Mouse (Mus musculus): Measurements from ENCODE around the gene Faap100.
"Not testable (repeated sequence)": the region's sequence is repeated elsewhere in the genome, so short reads cannot be mapped to it uniquely, and the experiment has no call there.

Faap100 gene

DNA sequence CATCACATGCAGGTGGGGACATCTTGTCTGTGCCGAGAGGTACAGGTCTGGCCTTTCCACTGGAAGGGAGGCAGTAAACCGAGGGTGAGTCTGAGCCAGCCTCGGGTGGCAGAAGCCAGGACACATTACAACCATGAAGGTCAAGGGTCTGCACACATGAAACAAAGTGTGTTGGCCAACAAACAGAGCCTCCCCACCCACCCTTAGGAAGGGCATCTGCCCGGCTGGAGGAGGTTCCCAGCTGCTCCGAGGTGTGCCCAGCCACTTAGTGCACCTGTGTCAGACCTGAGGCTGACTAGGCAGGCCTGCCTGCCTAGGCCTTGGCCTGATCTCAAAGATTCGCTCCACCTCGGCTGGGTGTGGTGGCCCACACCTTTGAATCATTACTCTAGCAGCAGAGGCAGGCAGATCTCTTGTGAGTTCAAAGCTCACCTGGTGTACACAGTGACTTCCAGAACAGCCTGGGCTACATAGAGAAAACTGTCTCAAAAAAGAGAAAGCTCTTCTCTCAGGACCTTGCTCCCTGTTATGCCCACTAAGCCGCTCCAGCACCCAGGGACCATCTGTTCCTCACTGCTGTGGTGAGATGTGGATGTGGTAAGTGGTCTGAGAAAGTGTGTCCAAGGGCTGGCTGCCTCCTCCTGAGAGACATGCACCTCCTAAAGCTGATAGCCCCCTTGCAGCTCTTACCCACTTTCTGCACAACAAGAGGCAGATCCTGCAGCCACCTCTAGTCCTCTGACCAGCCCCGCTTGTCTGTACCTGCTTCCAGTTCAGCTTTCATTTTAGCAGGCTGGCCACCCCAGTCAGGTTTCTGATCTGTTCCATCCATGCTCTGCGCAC, 27.1 kb downstream of the Faap100 start:
- no peak for DNase-seq

DNA sequence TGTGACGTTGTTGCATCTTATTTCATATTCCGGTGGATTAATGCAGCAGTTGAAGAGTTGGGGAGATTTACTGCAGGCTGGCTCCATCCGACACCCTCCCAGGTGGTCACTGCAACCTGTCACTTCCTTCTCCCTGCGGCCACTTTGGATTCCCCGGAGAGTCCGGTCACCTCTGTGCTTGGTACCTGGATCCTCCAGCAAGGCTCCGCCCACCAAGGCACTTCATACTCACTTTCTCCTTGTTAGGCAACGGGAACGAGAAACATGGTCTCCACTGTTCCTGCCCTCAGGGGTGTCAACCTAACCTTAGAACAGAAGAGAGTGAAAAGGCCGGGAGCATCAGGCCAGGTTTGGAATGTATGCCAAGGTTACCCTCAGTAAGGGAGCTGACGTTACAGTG, 27.9 kb downstream of the Faap100 start:
- DNase-seq: no peak

GRCm38 (mm10) chr11:120349986-120350702, 28.4 kb downstream of the Faap100 start:
- peak; percentile 73 to 75 for DNase-seq

DNA sequence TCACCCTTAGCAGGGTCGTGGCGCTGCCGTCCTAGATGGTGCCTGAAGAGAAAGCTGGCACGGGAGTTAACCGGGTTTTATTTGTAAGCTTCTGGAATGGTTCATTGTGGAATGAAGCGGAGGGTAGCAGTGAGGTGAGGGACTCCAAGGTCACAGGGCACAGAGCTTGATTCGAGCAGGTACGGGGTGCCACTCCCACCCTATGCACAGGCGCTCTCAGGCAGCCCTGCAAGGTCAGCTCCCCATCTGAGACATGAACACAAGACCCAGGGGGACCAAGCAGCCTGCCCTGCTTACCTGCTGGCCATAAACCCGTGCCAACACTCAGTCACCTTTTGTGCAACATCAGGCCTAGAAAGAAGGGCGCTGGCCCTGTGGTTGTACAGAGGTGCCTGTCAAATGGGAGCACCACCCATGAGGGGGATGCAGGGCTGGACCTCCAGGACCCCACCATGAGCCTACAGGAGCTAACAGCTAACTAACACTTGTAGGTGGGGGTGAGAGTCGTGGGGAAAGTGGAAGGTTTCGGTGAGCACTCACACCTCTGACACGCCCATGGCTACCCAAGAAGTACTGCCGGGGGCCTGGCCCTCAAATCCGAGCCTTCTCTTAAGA, 29.1 kb downstream of the Faap100 start:
- DNase-seq: peak in 1 of 2 experiments; percentile 50

GRCm38 (mm10) chr11:120348684-120349370, 29.7 kb downstream of the Faap100 start:
- peak; percentile 44 to 52 for DNase-seq

DNA sequence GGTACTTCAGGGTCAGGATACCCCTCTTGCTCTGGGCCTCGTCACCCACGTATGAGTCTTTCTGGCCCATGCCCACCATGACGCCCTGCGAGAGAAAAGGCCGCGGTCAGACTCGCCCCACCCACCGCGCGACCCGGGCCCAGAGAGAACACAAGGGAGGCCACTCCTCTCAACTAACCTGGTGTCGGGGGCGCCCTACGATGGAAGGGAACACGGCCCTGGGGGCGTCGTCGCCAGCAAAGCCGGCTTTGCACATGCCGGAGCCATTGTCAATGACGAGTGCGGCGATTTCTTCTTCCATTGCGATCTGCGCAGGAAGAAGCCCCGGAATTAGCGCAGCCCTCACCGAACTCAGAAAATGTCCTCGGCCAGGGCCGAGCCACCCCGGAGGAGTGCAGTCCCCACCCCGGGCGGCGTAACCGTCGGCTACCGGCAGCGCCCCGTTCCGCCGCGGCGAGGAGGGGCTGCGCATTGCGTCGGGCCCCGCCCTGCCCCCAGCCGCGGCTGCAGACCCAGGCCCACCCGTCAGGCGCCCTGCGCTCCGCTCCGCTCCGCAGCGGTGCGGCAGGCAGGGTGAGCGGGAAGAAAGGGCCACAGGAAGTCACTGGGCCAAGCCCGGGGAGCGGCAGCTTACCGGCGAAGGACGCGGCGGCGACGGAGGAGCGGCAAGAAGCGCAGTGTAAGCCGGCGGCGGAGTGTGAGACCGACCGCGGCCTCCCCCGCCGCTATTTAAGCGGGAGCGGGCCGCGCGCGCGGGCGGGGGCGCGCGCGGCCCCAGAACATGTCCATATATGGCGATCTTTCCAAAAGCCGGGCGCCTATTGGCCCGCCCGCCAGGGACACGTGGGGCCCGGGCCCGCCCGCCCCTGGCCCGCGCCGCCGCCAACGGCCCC, 30.5 kb downstream of the Faap100 start, which contains the start of gene Actg1:
TSS of gene Actg1 (minus strand) at position 752 of the 893 bp plus-strand sequence.
- peak; percentile 83 to 88 for DNase-seq

- DNase-seq: peak in 1 of 2 experiments; percentile 26
Observed at GRCm38 (mm10) chr11:120347301-120347700, 31.3 kb downstream of the Faap100 start.

- not testable (repeated sequence) for DNase-seq
Observed at GRCm38 (mm10) chr11:120346383-120347034, 32.1 kb downstream of the Faap100 start.

- DNase-seq: no peak
Observed at GRCm38 (mm10) chr11:120345067-120345681, 33.4 kb downstream of the Faap100 start.

DNA sequence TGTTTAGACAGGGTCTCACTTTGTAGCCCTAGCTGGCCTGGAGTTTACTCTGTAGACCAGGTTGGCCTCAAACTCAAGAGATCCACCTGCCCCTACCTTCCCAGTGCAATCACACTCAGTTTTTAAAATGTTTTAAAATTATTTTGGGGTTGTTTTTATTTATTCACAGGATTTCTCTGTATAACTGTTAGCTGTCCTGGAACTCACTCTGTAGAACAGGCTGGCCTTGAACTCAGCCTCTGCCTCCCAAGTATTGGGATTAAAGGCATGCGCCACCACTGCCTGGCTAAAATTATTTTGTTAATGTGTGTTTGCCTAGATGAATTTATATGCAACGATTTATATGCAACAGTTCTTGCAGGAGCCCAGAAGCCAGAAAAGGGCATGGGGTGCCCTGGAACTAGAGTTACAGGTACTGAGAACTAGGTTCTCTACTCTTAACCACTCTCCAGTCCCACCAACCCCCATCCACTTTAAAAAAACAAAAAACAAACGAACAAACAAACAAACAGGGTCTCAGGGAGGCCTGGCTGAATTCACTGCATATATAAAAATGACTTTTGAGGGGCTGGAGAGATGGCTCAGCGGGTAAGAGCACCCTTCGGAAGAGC, 34.1 kb downstream of the Faap100 start:
- DNase-seq: no peak

DNA sequence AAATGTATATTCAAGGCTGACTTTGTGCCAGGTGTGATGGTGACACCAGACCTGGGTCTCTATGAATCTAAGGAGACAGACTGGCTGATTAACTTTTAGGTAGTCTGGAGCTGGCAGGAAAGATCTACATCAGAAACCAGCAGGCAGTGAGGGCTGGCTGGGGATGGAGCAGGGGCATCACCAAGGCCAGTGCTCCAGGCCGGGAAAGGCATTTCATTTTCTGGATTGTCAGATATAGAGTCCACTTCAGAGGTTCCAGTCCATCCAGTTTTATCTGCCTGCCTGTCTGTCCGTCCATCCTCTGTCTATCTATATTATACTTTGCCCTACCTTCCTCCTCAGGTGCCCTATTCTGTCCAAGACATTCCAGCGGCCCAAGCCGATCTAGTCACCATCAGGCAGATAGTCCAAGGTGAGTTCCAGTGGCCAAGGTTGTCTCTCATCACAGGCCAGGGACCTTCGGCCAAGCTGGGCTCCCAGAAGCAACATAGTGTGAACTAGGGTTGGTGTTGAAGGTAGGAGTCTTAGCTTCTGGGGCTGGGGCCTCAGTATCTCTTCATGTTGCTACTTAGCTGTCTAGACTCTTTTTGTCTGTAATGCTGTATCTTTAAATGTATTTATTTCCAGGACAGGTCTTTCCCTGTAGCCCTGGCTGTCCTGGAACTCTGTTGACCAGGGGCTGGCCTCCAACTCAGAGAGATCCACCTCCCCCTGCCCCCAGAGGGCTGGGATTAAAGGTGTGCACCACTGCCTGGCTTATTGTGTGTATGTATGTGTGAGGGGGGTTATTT, 34.9 kb downstream of the Faap100 start:
- no peak for DNase-seq

DNA sequence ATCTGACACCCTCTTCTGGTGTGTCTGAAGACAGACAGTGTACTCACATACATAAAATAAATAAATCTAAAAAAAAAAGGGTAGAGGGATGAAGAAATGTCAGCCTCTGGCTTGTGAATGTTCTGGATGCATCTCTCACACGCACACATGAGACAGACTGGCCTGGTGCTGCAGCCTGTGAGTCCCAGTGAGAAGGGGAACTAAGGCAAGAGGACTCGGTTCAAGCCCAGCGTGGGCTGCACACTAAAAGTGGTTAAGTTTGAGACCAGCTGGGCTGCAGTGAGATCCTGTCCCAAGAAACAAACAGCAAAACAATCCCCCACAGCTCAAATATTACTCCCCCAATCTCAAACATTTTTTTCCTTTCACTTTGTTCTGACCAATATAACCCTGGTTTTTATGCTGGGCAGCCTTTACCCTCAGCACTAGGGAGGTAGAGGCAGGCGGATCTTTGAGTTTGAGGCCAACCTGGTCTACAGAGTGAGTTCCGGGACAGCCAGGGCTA, 35.9 kb downstream of the Faap100 start:
- no peak for DNase-seq

GRCm38 (mm10) chr11:120341661-120342060, 36.9 kb downstream of the Faap100 start:
- DNase-seq: no peak

DNA sequence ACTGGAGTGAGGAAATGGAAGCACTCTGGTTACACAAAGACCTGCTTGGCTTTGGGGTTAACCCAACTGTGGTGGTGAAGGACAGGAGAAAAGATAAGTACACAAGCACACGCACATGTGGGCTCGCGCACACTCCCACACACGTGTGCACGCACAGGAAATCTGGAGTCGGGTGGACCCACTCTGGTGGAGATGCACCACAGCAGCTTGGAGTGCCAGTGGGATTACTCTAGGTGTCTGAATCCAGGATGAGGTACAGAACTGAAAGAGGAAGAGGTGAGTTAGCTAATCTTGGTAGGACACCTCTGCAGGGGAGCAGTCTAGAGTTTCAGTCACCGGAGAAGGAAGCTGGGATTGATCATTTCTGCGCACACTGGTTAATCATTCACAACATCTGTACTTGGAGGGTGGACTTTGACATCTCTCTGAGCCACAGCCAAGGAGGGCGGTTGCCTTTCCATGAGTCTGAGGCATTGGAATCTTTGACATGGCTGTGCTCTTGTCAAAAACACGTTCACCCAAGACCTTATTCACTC, 38.5 kb downstream of the Faap100 start:
- DNase-seq: no peak

- no peak for DNase-seq
Observed at GRCm38 (mm10) chr11:120338786-120339185, 39.8 kb downstream of the Faap100 start.

DNA sequence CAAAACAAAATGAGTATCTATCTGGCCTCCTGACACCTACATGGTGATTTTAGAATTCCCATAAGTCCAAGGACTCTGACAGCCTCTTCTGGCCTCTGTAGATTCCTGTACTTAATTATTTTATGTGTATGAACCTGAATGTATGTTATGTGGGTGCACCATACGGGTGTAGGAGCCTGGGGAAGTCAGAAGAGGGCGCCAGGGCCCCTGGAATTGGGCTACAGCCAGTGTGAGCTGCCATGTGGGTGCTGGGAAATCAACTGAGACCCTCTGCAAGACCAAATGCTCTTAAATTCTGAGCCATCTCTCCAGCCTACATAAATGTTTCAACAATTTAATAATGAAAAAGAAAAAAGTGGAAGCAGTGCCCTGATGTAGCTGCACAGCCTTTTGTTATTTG, 41.1 kb downstream of the Faap100 start:
- DNase-seq: no peak

DNA sequence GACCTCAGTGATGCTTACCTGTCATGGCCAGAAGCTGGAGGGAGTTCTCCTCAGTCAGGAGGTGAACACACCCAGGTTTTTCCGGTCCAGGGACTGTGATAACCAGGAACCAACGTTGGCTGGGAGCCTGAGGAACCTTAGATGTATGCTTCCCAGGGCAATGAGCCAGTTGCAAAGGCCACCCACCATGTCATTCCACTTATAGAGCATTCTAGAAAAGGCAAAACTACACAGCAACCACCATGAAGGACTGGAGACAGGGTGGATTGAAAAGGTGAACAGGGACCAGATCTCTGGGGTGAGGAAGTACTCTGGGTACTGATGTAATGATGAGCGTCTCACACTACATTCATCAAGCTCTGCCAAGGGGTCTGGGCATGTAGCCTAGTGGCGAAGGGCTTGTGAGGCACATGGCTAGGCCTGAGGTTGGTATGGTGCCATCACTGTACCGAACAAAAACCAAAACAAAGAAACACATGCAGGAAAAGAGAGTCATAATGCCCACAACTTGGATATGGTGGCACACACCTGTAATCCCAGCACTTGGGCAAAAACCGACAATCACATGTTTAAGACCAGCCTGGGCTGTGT, 43.0 kb downstream of the Faap100 start:
- no peak for DNase-seq

DNA sequence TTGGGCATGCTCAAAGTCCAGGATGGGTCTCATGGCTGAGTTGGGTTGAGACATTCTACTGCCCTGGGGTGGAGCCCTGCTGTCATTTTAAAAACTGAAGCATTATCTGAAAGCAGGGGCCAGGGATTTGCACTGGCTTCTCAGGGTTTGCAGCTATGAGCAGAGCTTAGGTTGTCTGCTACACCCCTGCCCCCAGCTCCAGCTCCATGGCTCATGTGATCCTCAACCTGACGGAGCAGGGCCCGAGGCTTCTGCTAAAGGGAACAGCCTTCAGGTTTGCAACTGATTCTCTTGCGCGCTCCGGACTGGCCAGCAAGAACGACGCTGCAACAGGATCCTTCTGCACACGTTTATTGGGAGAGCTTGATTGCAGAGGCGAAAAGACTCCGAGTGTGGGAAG, 58.4 kb downstream of the Faap100 start:
- no peak for DNase-seq

DNA sequence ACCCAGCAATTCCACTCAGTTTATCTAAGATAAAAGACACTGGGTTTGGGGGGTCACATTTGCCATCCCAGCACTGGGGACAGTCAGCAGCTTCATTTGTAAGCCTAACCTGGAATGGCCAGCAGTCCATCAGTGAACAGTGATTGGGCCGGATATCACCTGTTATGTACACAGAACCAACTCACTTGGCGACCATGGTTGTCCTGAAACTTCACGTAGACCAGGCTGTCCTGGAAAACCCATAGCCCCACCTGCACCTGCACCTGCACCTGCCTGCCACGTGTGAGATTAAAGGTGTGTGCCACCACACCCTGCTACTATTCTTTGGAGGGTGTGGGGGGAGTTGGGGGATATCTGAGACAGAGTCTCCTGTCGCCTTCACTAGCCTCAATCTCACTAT, 59.3 kb downstream of the Faap100 start:
- DNase-seq: no peak
